Mouse (Mus musculus) G1E (cell line): Measurements from ENCODE around the gene Vegfc. TPM values are rescaled to one million over a fixed set of nuclear protein-coding genes. Genes with fewer than 3 reads are reported as not detected.

ENCODE experiments used
- ATAC-seq: 2 replicates; pipeline ENCODE4 v1.8.0; 2016; ENCODE audit warnings: mild to moderate bottlenecking; ENCODE audit not compliant: insufficient number of reproducible peaks, poor library complexity, low FRiP score, severe bottlenecking; ENCODE audit errors: extremely low read depth
- DNase-seq: peaks from one replicate; pipeline ENCODE4 v3.0.0; 2012; ENCODE audit warnings: low spot score
- H3K27me3 ChIP-seq: 2 replicates; pipeline ENCODE4 v1.6.1; 2012; ENCODE audit warnings: mild to moderate bottlenecking, low read length, inconsistent platforms; ENCODE audit not compliant: insufficient read depth
- H3K36me3 ChIP-seq: replicated peaks from 2 replicates; pipeline ENCODE3; 2012; ENCODE audit warnings: mild to moderate bottlenecking, inconsistent platforms
- H3K4me1 ChIP-seq: 2 replicates; pipeline ENCODE4 v1.6.1; 2012; ENCODE audit warnings: low read depth, low read length, inconsistent platforms, mixed read lengths; ENCODE audit not compliant: insufficient read depth
- H3K4me3 ChIP-seq: 2 replicates; pipeline ENCODE4 v1.5.1; 2012; ENCODE audit warnings: low read depth, mild to moderate bottlenecking, inconsistent platforms, low read length, moderate library complexity, mixed read lengths
- H3K9me3 ChIP-seq: replicated peaks from 2 replicates; pipeline ENCODE4 v1.6.1; 2012; ENCODE audit warnings: inconsistent platforms
- CTCF ChIP-seq: IDR thresholded peaks from 2 replicates; pipeline ENCODE4 v1.5.1; 2012; ENCODE audit warnings: low read depth, low read length, inconsistent platforms, mixed read lengths
- GATA1 ChIP-seq: IDR thresholded peaks from 2 replicates; pipeline ENCODE4 v1.6.1; 2012; ENCODE audit warnings: borderline replicate concordance, low read length, inconsistent platforms, mixed read lengths
- GATA2 ChIP-seq: IDR thresholded peaks from 2 replicates; pipeline ENCODE4 v1.6.1; 2012; ENCODE audit warnings: low read depth, low read length, inconsistent platforms, borderline replicate concordance
- POLR2AphosphoS5 ChIP-seq: IDR thresholded peaks from 2 replicates; pipeline ENCODE4 v1.6.1; 2012; ENCODE audit warnings: low read depth, low read length, inconsistent platforms; ENCODE audit not compliant: insufficient replicate concordance
- TAL1 ChIP-seq: conservative IDR thresholded peaks from 2 replicates; pipeline ENCODE4 v1.6.1; 2012; ENCODE audit warnings: low read depth, low read length, inconsistent platforms, mixed read lengths
- polyA plus RNA-seq: library from polyadenylated mRNA; stranded (reverse); fragments of >175 nt; gene quantifications from 2 replicates; pipeline ENCODE4 v1.2.3, GENCODE M21; 2012
- total RNA-seq, 2 experiments: library from RNA; stranded (forward) in 1 of 2; stranded (reverse) in 1 of 2; fragments of 200-1000 nt in 1 of 2; fragments of >200 nt in 1 of 2; fragmentation: Nextera tagmentation in 1 of 2; gene quantifications; 2 replicates each; pipeline ENCODE4 v1.2.3; 2014 to 2017

Vegfc gene
- total and polyA plus RNA-seq, 3 experiments = 0.22 TPM; not detected in 2

DNA sequence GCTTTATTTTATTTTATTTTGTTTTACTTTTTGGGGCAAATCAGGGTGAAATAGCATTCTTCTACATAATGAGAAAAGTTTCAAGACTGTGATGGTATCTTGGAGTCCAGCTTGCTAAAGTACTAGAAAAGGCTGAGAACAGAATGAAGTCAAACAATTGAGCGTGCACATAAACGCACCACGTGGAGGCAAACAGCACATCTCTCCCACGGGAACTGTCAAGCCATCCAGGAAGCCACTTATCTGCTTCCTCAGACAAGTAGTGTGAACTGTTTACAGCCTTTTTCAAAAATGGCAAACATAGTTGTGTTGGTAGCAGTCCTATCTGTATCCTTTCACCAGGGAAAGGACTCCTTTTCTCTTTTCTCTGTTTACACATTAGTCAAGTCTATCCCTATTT, 11.8 kb downstream of the Vegfc start:
- H3K27me3 ChIP-seq = no peaks in the 10 kb centered on the region
- H3K9me3 ChIP-seq = no peaks in the 10 kb centered on the region
- no peaks in the 10 kb centered on the region for H3K36me3 ChIP-seq
- H3K4me3 ChIP-seq = no peak overlapping the region
- no peak for DNase-seq
- TF ChIP-seq CTCF (no peak), POLR2AphosphoS5 (no peak), GATA2 (no peak), TAL1 (no peak), GATA1 (no peak)
- ATAC-seq = no peak
- H3K4me1 ChIP-seq = no peaks in the 10 kb centered on the region

- Histone ChIP-seq H3K27me3 (no peaks in the 10 kb centered on the region), H3K4me3 (no peak overlapping the region), H3K9me3 (no peaks in the 10 kb centered on the region), H3K4me1 (no peaks in the 10 kb centered on the region), H3K36me3 (no peaks in the 10 kb centered on the region)
- DNase-seq (no peak), ATAC-seq (no peak)
- TF ChIP-seq POLR2AphosphoS5 (no peak), TAL1 (no peak), GATA1 (no peak), GATA2 (no peak), CTCF (no peak)
These were observed 12.5 kb downstream of the Vegfc start for GRCm38 (mm10) chr8:54089901-54090300.

GRCm38 (mm10) chr8:54100058-54100457, 22.7 kb downstream of the Vegfc start:
- ATAC-seq = no peak
- TF ChIP-seq CTCF = no peak
- no peak for TF ChIP-seq GATA2
- TF ChIP-seq POLR2AphosphoS5 = no peak
- TF ChIP-seq GATA1 = no peak
- TF ChIP-seq TAL1 = no peak
- Histone ChIP-seq H3K4me3 (no peak overlapping the region), H3K4me1 (no peaks in the 10 kb centered on the region), H3K9me3 (no peaks in the 10 kb centered on the region), H3K36me3 (no peaks in the 10 kb centered on the region), H3K27me3 (no peaks in the 10 kb centered on the region)
- no peak for DNase-seq

- no peak for ATAC-seq
- Histone ChIP-seq H3K4me3 (no peak overlapping the region), H3K4me1 (no peaks in the 10 kb centered on the region), H3K9me3 (no peaks in the 10 kb centered on the region), H3K27me3 (no peaks in the 10 kb centered on the region), H3K36me3 (no peaks in the 10 kb centered on the region)
- DNase-seq = no peak
- TF ChIP-seq TAL1 = no peak
- TF ChIP-seq CTCF = no peak
- TF ChIP-seq GATA2 = no peak
- no peak for TF ChIP-seq POLR2AphosphoS5
- TF ChIP-seq GATA1 = no peak
These were observed 37.2 kb downstream of the Vegfc start for GRCm38 (mm10) chr8:54114581-54114980.

DNA sequence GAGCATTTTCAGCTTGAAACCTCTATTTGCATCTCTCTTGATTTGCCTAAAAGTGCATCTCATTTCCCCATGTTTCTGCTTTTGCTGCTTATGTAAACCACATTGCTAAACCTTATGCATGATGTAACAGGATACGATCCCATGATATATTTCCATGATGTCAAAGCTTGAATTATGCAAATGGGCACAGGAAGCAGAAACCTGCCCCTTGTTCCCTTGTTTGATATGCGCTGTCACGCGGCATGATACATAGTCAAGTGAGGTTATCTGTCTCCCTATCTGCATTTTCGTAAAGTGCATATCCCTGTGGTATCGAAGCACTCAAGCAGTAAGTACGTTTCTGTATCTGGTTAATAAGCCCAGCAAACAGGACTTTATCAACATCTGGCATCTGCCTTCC, 42.7 kb downstream of the Vegfc start:
- H3K9me3 ChIP-seq = no peaks in the 10 kb centered on the region
- DNase-seq = no peak
- no peaks in the 10 kb centered on the region for H3K27me3 ChIP-seq
- H3K4me1 ChIP-seq = no peaks in the 10 kb centered on the region
- H3K4me3 ChIP-seq = no peak overlapping the region
- no peaks in the 10 kb centered on the region for H3K36me3 ChIP-seq
- no peak for TF ChIP-seq POLR2AphosphoS5
- no peak for TF ChIP-seq GATA2
- TF ChIP-seq CTCF = no peak
- TF ChIP-seq TAL1 = no peak
- no peak for TF ChIP-seq GATA1
- no peak for ATAC-seq

DNA sequence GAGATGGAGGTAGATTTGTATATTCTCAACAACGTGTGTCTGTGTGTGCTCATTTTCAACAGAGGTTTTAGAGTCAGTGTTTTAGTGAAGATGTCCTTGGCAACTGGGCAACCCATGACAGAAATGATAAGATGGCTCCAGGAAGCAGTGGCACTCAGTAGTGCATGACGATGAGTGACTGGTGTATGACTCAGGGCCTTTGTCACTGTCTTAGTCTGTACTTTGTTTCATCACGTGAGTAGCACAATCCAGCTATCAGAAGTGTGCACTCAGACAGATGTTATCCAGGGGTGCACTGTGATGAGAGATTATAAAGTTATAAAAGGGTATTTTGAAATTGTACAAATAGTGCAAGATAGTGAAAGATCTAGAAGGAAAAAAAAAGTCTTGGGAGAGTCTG, 44.5 kb downstream of the Vegfc start:
- no peaks in the 10 kb centered on the region for H3K36me3 ChIP-seq
- ATAC-seq (no peak; the same call in 1 of the 2 replicates), DNase-seq (no peak)
- no peak overlapping the region for H3K4me3 ChIP-seq
- H3K27me3 ChIP-seq = no peaks in the 10 kb centered on the region
- no peak for TF ChIP-seq TAL1
- TF ChIP-seq POLR2AphosphoS5 = no peak
- no peak for TF ChIP-seq GATA1
- no peak for TF ChIP-seq GATA2
- no peak for TF ChIP-seq CTCF
- H3K4me1 ChIP-seq = no peaks in the 10 kb centered on the region
- H3K9me3 ChIP-seq = no peaks in the 10 kb centered on the region

- no peak for TF ChIP-seq POLR2AphosphoS5
- TF ChIP-seq GATA1 = no peak
- TF ChIP-seq CTCF = no peak
- TF ChIP-seq GATA2 = no peak
- Histone ChIP-seq H3K9me3 (no peaks in the 10 kb centered on the region), H3K27me3 (no peaks in the 10 kb centered on the region), H3K4me3 (no peak overlapping the region), H3K4me1 (no peaks in the 10 kb centered on the region), H3K36me3 (no peaks in the 10 kb centered on the region)
- DNase-seq (no peak), ATAC-seq (no peak)
These were observed 44.9 kb downstream of the Vegfc start for GRCm38 (mm10) chr8:54122345-54122744.
